Mouse (Mus musculus) ES-E14 (cell line): ENCODE results near the gene Zbtb7a. TPM values are rescaled to one million over a fixed set of nuclear protein-coding genes. Genes with fewer than 3 reads are reported as not detected.

Experiments
- DNase-seq: peaks from one replicate; pipeline ENCODE4 v3.0.0-alpha.2; 2013; ENCODE audit warnings: low read depth, low spot score
- H3K27ac ChIP-seq: 2 replicates; pipeline ENCODE4 v1.5.1; 2012; ENCODE audit warnings: low read depth, mild to moderate bottlenecking, low read length, moderate library complexity, mixed read lengths; ENCODE audit not compliant: poor library complexity, insufficient read depth, severe bottlenecking
- H3K36me3 ChIP-seq: 2 replicates; pipeline ENCODE4 v1.6.1; 2012; ENCODE audit warnings: mild to moderate bottlenecking, low read length, moderate library complexity, mixed read lengths; ENCODE audit not compliant: control insufficient read depth, poor library complexity, insufficient read depth, severe bottlenecking
- H3K4me1 ChIP-seq, 2 experiments: fragments of 150-350 bp in 1 of 2; sonication (generic) in 1 of 2; 2 replicates each; pipeline ENCODE4 v1.6.1; 2012; ENCODE audit warnings: low read length in 2 of 2, mild to moderate bottlenecking in 1 of 2, mixed read lengths in 1 of 2; ENCODE audit not compliant: control insufficient read depth in 2 of 2, insufficient read depth in 2 of 2, poor library complexity in 1 of 2
- H3K4me3 ChIP-seq, 2 experiments: fragments of 150-350 bp in 1 of 2; sonication (generic) in 1 of 2; 2 replicates each; pipeline ENCODE4 v1.5.1; 2012; ENCODE audit warnings: low read length in 2 of 2, low read depth in 1 of 2, mild to moderate bottlenecking in 1 of 2, mixed read lengths in 1 of 2; ENCODE audit not compliant: insufficient read depth in 1 of 2, poor library complexity in 1 of 2, severe bottlenecking in 1 of 2
- H3K9ac ChIP-seq: 2 replicates; pipeline ENCODE4 v1.6.1; 2012; ENCODE audit warnings: low read depth, mild to moderate bottlenecking, low read length, mixed read lengths; ENCODE audit not compliant: poor library complexity, insufficient read depth, severe bottlenecking
- H3K9me3 ChIP-seq: fragments of 150-350 bp; sonication (generic); 2 replicates; pipeline ENCODE4 v1.6.1; 2012; ENCODE audit warnings: low read depth, mild to moderate bottlenecking, low read length; ENCODE audit not compliant: control insufficient read depth, insufficient read depth
- CHD2 ChIP-seq: IDR thresholded peaks from 2 replicates; pipeline ENCODE4 v1.6.1; 2014; ENCODE audit warnings: mild to moderate bottlenecking, low read depth, low read length, inconsistent platforms
- HCFC1 ChIP-seq: IDR thresholded peaks from 2 replicates; pipeline ENCODE4 v1.6.1; 2012; ENCODE audit warnings: low read length, inconsistent platforms, borderline replicate concordance; ENCODE audit not compliant: insufficient read depth
- MAFK ChIP-seq: IDR thresholded peaks from 2 replicates; pipeline ENCODE4 v1.6.1; 2014; ENCODE audit warnings: mild to moderate bottlenecking, low read depth, low read length, inconsistent platforms; ENCODE audit not compliant: insufficient read depth
- ZC3H11A ChIP-seq: IDR thresholded peaks from 2 replicates; pipeline ENCODE4 v1.6.1; 2012; ENCODE audit warnings: low read depth, mild to moderate bottlenecking, inconsistent platforms, low read length, borderline replicate concordance
- ZNF384 ChIP-seq: IDR thresholded peaks from 2 replicates; pipeline ENCODE4 v1.6.1; 2012; ENCODE audit warnings: low read depth, low read length, inconsistent platforms
- in situ Hi-C, 2 experiments: fragments of 600-800 bp; cut with MboI; formaldehyde crosslinking; loops; one replicate each; pipeline ENCODE4 v1.15.1; 2025; ENCODE audit warnings: low sequenced_read_pairs in 2 of 2, inconsistent platforms in 1 of 2; ENCODE audit not compliant: unreplicated experiment in 2 of 2
- total RNA-seq: library from RNA; depleted of rRNA; stranded (reverse); fragments of 300-350 nt; gene quantifications from 2 replicates; pipeline ENCODE4 v1.2.3, GENCODE M21; 2012

Zbtb7a gene
- total RNA-seq, 1 experiment = 15.7 TPM

DNA sequence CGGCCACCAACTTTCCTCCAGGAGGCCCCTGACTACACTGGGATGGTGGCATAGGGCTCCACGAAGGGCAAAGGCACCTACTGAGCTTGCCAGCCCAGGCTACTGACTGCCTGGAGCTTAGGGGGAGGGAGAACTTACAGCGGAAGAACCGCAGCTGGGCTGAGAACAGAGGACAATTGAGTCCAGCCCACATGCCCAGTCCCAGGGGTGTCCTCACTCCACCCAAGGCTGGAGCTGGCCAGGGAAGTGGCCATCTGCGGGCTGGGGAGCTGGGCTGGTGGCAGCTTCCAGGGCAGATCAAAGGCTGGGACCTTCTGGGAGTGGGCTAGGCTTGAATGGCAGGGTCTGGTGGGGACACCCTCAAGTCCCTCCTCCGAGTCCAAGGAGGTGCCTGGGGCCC, 19.7 kb downstream of the Zbtb7a start:
- H3K9ac ChIP-seq = no peak overlapping the region
- no peak for DNase-seq
- peaks cover 55% of the 10 kb centered on the region for H3K36me3 ChIP-seq
- no peak overlapping the region for H3K27ac ChIP-seq
- no peaks in the 10 kb centered on the region for H3K9me3 ChIP-seq
- in situ Hi-C loops = no loop called here
- H3K4me3 ChIP-seq = no peak overlapping the region
- TF ChIP-seq HCFC1 (no peak), CHD2 (no peak), ZNF384 (no peak), ZC3H11A (no peak), MAFK (no peak)
- H3K4me1 ChIP-seq = peaks cover 0 to 15% of the 10 kb centered on the region in 2 experiments; a peak in 1 of 4 replicates

DNA sequence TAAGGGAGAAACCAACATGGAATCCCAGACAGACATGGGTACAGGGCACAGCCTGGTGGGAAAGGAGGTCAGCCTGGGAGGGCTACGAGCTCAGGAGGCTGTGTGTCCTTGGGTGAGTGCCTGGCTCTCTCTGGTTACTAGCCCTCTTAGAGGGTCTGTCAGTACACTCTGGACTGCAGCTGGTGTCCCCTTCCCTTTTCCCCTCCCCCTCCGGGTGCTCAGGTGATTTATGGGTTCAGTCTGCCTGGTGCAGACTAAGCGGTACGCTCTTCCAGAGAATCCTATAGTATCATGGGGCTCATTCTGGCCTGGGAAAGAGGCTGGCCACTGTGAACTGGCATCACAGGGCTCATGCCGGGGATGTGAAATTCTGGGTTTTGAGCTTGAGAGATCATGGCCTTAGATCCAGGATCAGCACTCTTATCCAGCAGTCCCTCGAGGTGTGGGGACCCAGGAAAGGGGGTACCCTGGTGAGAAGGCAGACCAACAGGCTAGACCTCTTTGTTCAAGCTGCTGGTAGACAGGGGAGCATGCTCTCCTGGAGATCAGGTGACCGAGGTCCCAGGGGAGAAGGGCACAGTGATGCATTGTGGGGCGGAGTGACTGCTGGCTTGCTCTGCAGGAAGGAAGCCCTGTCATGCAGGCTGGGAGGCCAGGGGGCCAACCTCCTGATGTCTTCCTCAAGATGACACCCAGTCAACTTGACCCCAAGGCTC, 26.7 kb downstream of the Zbtb7a start:
- Histone ChIP-seq H3K4me3 (no peak overlapping the region), H3K27ac (no peak overlapping the region), H3K36me3 (peaks cover 50% of the 10 kb centered on the region), H3K9ac (no peak overlapping the region), H3K4me1 (peaks cover 2 to 13% of the 10 kb centered on the region in 2 experiments; a peak in 2 of 4 replicates), H3K9me3 (no peaks in the 10 kb centered on the region)
- no peak for DNase-seq
- in situ Hi-C loops = no loop called here
- no peak for TF ChIP-seq ZC3H11A
- TF ChIP-seq CHD2 = no peak
- TF ChIP-seq HCFC1 = no peak
- no peak for TF ChIP-seq MAFK
- TF ChIP-seq ZNF384 = no peak

DNA sequence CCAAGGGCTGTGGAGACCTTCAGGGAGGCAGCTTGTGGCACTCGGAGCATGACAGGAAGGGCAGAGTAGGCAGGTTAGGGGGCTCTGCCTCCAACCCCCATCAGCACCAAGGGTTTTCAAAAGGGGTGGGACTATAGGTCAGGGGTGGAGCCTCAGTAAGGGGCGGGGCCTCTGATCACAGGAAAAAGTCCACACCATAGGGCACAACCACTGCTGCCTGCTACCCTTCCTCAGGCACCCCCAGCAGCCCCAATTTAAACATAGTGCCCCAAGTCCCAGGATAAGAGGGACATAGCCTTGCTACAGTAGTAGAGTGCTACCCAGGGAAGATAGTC, 27.3 kb downstream of the Zbtb7a start:
- in situ Hi-C loops = no loop called here
- peaks cover 2 to 15% of the 10 kb centered on the region in 2 experiments; a peak in 2 of 4 replicates for H3K4me1 ChIP-seq
- H3K36me3 ChIP-seq = peaks cover 46% of the 10 kb centered on the region
- H3K27ac ChIP-seq = no peak overlapping the region
- TF ChIP-seq MAFK = no peak
- TF ChIP-seq HCFC1 = no peak
- TF ChIP-seq ZNF384 = no peak
- TF ChIP-seq ZC3H11A = no peak
- TF ChIP-seq CHD2 = no peak
- H3K4me3 ChIP-seq = no peak overlapping the region
- DNase-seq = no peak
- no peak overlapping the region for H3K9ac ChIP-seq
- H3K9me3 ChIP-seq = no peaks in the 10 kb centered on the region

DNA sequence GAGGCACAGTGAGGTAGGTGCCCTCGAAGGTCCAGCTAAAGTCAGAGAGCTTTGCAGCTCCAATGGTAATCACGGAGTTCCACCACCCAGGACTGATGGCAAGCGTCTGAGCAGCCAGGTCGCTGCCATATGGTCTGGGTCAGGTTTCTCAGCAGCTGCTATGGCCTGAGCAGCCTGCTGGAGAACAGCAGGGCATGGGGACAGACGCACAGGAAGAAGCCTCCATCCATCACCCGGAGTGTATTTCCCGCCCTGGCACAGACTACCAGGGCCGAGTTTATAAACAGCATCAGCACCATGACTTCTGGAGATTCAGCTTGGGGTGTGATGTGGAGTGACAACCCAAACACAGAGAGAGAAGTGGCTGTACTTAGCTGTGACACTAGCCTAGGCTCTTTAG, 30.1 kb downstream of the Zbtb7a start:
- no peaks in the 10 kb centered on the region for H3K9me3 ChIP-seq
- no peak overlapping the region for H3K4me3 ChIP-seq
- no peak overlapping the region for H3K9ac ChIP-seq
- TF ChIP-seq ZNF384 (no peak), CHD2 (no peak), MAFK (no peak), ZC3H11A (no peak), HCFC1 (no peak)
- no peak overlapping the region for H3K27ac ChIP-seq
- H3K4me1 ChIP-seq = peaks cover 5 to 14% of the 10 kb centered on the region in 2 experiments; a peak in 3 of 4 replicates
- in situ Hi-C loops = no loop called here
- peaks cover 25% of the 10 kb centered on the region for H3K36me3 ChIP-seq
- DNase-seq = no peak
